Mouse (Mus musculus): Measurements from ENCODE around the gene Mt1. TPM values are rescaled to one million over a fixed set of nuclear protein-coding genes. Genes with fewer than 3 reads are reported as not detected.
A peak's percentile ranks its signal among the peaks of the same experiment; 100 is the strongest.

Mt1 gene
- polyA plus RNA-seq, 1 experiment from 2014 or later, result 4,215 TPM

GRCm38 (mm10) chr8:94187290-94188002 is 8.6 kb downstream of the Mt1 start:
- Histone ChIP-seq H3K9ac (peak overlapping the region; percentile 72), H3K4me2 (peak overlapping the region; percentile 70), H3K27ac (peak overlapping the region; percentile 96), H3K36me3 (no peaks in the 10 kb centered on the region), H3K4me1 (replicated peaks) (peaks cover 85% of the 10 kb centered on the region), H3K4me3 (replicated peaks) (peak overlapping the region; percentile 34), H3K27me3 (peaks cover 45% of the 10 kb centered on the region), H3K9me3 (replicated peaks) (no peaks in the 10 kb centered on the region)
- DNase-seq (no peak), ATAC-seq (ENCODE audit: low read depth) (no peak)
- WGBS (ENCODE audit: insufficient replicate concordance), result 42% methylated on average over 21 of the region's 21 CpGs

- 60% methylated on average over 13 of the region's 13 CpGs for WGBS (ENCODE audit: insufficient replicate concordance)
- H3K4me1 ChIP-seq (replicated peaks), result peaks cover 66% of the 10 kb centered on the region
- ATAC-seq (ENCODE audit: low read depth), result no peak
- H3K36me3 ChIP-seq, result no peaks in the 10 kb centered on the region
- no peak overlapping the region for H3K4me2 ChIP-seq
- H3K4me3 ChIP-seq (replicated peaks), result no peak overlapping the region
- H3K27ac ChIP-seq, result no peak overlapping the region
- H3K27me3 ChIP-seq, result peaks cover 37% of the 10 kb centered on the region
- H3K9me3 ChIP-seq (replicated peaks), result no peaks in the 10 kb centered on the region
- H3K9ac ChIP-seq, result 0 out of 2 replicates have a peak overlapping the region, but pooled peaks have one; percentile 63
- no peak for DNase-seq
Observed at GRCm38 (mm10) chr8:94189275-94190031, 10.6 kb downstream of the Mt1 start.

- DNase-seq (peak; percentile 80), ATAC-seq (ENCODE audit: low read depth) (peak; percentile 25)
- H3K27me3 ChIP-seq, result peaks cover 28% of the 10 kb centered on the region
- peak overlapping the region; percentile 72 for H3K4me2 ChIP-seq
- H3K9ac ChIP-seq, result peak overlapping the region; percentile 63
- WGBS (ENCODE audit: insufficient replicate concordance), result 7% methylated on average over 21 of the region's 21 CpGs
- peak overlapping the region; percentile 71 for H3K27ac ChIP-seq
- no peaks in the 10 kb centered on the region for H3K36me3 ChIP-seq
- peaks cover 49% of the 10 kb centered on the region for H3K4me1 ChIP-seq (replicated peaks)
- H3K9me3 ChIP-seq (replicated peaks), result no peaks in the 10 kb centered on the region
- H3K4me3 ChIP-seq (replicated peaks), result peak overlapping the region; percentile 54
Observed at GRCm38 (mm10) chr8:94191101-94191691, 12.3 kb downstream of the Mt1 start.

- no peak overlapping the region for H3K27ac ChIP-seq
- H3K4me1 ChIP-seq (replicated peaks), result peaks cover 32% of the 10 kb centered on the region
- H3K27me3 ChIP-seq, result peaks cover 18% of the 10 kb centered on the region
- H3K9me3 ChIP-seq (replicated peaks), result no peaks in the 10 kb centered on the region
- H3K36me3 ChIP-seq, result no peaks in the 10 kb centered on the region
- H3K4me3 ChIP-seq (replicated peaks), result no peak overlapping the region
- H3K4me2 ChIP-seq, result no peak overlapping the region
- 67% methylated on average over 1 of the region's 1 CpGs for WGBS (ENCODE audit: insufficient replicate concordance)
- H3K9ac ChIP-seq, result no peak overlapping the region
- no peak for DNase-seq
- no peak for ATAC-seq (ENCODE audit: low read depth)
Observed at GRCm38 (mm10) chr8:94192926-94193325, 14.0 kb downstream of the Mt1 start.

- DNase-seq (no peak), ATAC-seq (ENCODE audit: low read depth) (no peak)
- H3K27me3 ChIP-seq, result 0 out of 2 replicates have a peak, but pooled peaks cover 5% of the 10 kb centered on the region
- H3K4me1 ChIP-seq (replicated peaks), result peaks cover 23% of the 10 kb centered on the region
- H3K9me3 ChIP-seq (replicated peaks), result no peaks in the 10 kb centered on the region
- no peaks in the 10 kb centered on the region for H3K36me3 ChIP-seq
- WGBS (ENCODE audit: insufficient replicate concordance), result 78% methylated on average over 7 of the region's 7 CpGs
- H3K27ac ChIP-seq, result no peak overlapping the region
- no peak overlapping the region for H3K4me2 ChIP-seq
- H3K4me3 ChIP-seq (replicated peaks), result no peak overlapping the region
- H3K9ac ChIP-seq, result no peak overlapping the region
Observed at GRCm38 (mm10) chr8:94194591-94195223, 15.8 kb downstream of the Mt1 start.

GRCm38 (mm10) chr8:94199202-94199869 is 20.5 kb downstream of the Mt1 start:
- H3K27me3 ChIP-seq, result peaks cover 7% of the 10 kb centered on the region; the same call in 1 of the 2 replicates
- 44% methylated on average over 10 of the region's 10 CpGs for WGBS (ENCODE audit: insufficient replicate concordance)
- no peaks in the 10 kb centered on the region for H3K36me3 ChIP-seq
- H3K27ac ChIP-seq, result no peak overlapping the region
- ATAC-seq (ENCODE audit: low read depth) (no peak), DNase-seq (peak; percentile 53)
- H3K4me3 ChIP-seq (replicated peaks), result no peak overlapping the region
- H3K4me1 ChIP-seq (replicated peaks), result peaks cover 3% of the 10 kb centered on the region; the same call in 1 of the 2 replicates
- no peak overlapping the region for H3K9ac ChIP-seq
- H3K4me2 ChIP-seq, result no peak overlapping the region
- H3K9me3 ChIP-seq (replicated peaks), result no peaks in the 10 kb centered on the region

GRCm38 (mm10) chr8:94204043-94204442 is 25.2 kb downstream of the Mt1 start:
- 53% methylated on average over 3 of the region's 3 CpGs for WGBS (ENCODE audit: insufficient replicate concordance)
- DNase-seq, result no peak
- H3K4me2 ChIP-seq, result no peak overlapping the region

GRCm38 (mm10) chr8:94205736-94206135 is 26.9 kb downstream of the Mt1 start:
- Histone ChIP-seq H3K4me3 (replicated peaks) (no peak overlapping the region), H3K9ac (no peak overlapping the region), H3K27me3 (peaks cover 13% of the 10 kb centered on the region; the same call in 1 of the 2 replicates), H3K36me3 (no peaks in the 10 kb centered on the region), H3K4me1 (replicated peaks) (no peaks in the 10 kb centered on the region), H3K9me3 (replicated peaks) (no peaks in the 10 kb centered on the region), H3K4me2 (no peak overlapping the region), H3K27ac (no peak overlapping the region)
- WGBS (ENCODE audit: insufficient replicate concordance), result 13% methylated on average over 5 of the region's 5 CpGs
- peak; percentile 57 for DNase-seq
- ATAC-seq (ENCODE audit: low read depth), result peak; percentile 75

More at GRCm38 (mm10) chr8:94204043-94204442, 25.2 kb downstream of the Mt1 start:
- Histone ChIP-seq H3K4me1 (replicated peaks) (peaks cover 3% of the 10 kb centered on the region; the same call in 1 of the 2 replicates), H3K4me3 (replicated peaks) (no peak overlapping the region), H3K27me3 (peaks cover 11% of the 10 kb centered on the region; the same call in 1 of the 2 replicates), H3K36me3 (no peaks in the 10 kb centered on the region), H3K9me3 (replicated peaks) (no peaks in the 10 kb centered on the region), H3K9ac (no peak overlapping the region), H3K27ac (no peak overlapping the region)
- ATAC-seq (ENCODE audit: low read depth), result no peak

GRCm38 (mm10) chr8:94206256-94206655 is 27.4 kb downstream of the Mt1 start:
- H3K27ac ChIP-seq, result no peak overlapping the region
- 75% methylated on average over 8 of the region's 8 CpGs for WGBS (ENCODE audit: insufficient replicate concordance)
- ATAC-seq (ENCODE audit: low read depth) (no peak), DNase-seq (no peak)
- H3K27me3 ChIP-seq, result peaks cover 13% of the 10 kb centered on the region; the same call in 1 of the 2 replicates
- no peaks in the 10 kb centered on the region for H3K4me1 ChIP-seq (replicated peaks)
- H3K4me2 ChIP-seq, result no peak overlapping the region
- H3K9me3 ChIP-seq (replicated peaks), result no peaks in the 10 kb centered on the region
- no peak overlapping the region for H3K9ac ChIP-seq
- no peaks in the 10 kb centered on the region for H3K36me3 ChIP-seq
- no peak overlapping the region for H3K4me3 ChIP-seq (replicated peaks)

- Histone ChIP-seq H3K27ac (no peak overlapping the region), H3K4me3 (replicated peaks) (no peak overlapping the region), H3K9me3 (replicated peaks) (no peaks in the 10 kb centered on the region), H3K36me3 (no peaks in the 10 kb centered on the region), H3K27me3 (peaks cover 13% of the 10 kb centered on the region; the same call in 1 of the 2 replicates), H3K9ac (no peak overlapping the region), H3K4me2 (no peak overlapping the region), H3K4me1 (replicated peaks) (no peaks in the 10 kb centered on the region)
- DNase-seq, result no peak
- WGBS (ENCODE audit: insufficient replicate concordance), result 40% methylated on average over 2 of the region's 2 CpGs
- no peak for ATAC-seq (ENCODE audit: low read depth)
Observed at GRCm38 (mm10) chr8:94207491-94207890, 28.6 kb downstream of the Mt1 start.

Data from liver, embryonic 13.5 days (tissue).